Mouse (Mus musculus): Measurements from ENCODE around the gene Hoxa5. TPM values are rescaled to one million over a fixed set of nuclear protein-coding genes. Genes with fewer than 3 reads are reported as not detected.

Hoxa5 gene
- total and polyA plus RNA-seq, 3 experiments = 0.83 to 4.1 (median 1.5) TPM

- Histone ChIP-seq H3K9ac (ENCODE audit: insufficient read depth, low read depth) (no peak overlapping the region), H3K79me2 (replicated peaks; ENCODE audit: control insufficient read depth, extremely low read depth, insufficient read depth, poor library complexity, severe bottlenecking) (peaks cover 7% of the 10 kb centered on the region; the same call in 1 of the 2 replicates), H3K9me3 (replicated peaks; ENCODE audit: low read length) (no peaks in the 10 kb centered on the region), H3K4me2 (ENCODE audit: insufficient read depth, low read depth, poor library complexity, severe bottlenecking) (no peak overlapping the region), H3K36me3 (replicated peaks in 1 of 2; ENCODE audit: control insufficient read depth in 1 of 2, insufficient read depth in 1 of 2, low read length in 1 of 2) (peaks cover 0 to 10% of the 10 kb centered on the region in 2 experiments), H3K4me1 (ENCODE audit: control insufficient read depth in 1 of 2, insufficient read depth in 2 of 2) (peaks cover 4 to 8% of the 10 kb centered on the region in 2 experiments; a peak in 2 of 4 replicates), H3K27me3 (replicated peaks) (no peaks in the 10 kb centered on the region), H3K4me3 (replicated peaks in 1 of 3; ENCODE audit: low read depth in 2 of 3, low read length in 2 of 3, poor library complexity in 1 of 3) (no peak overlapping the region), H3K27ac (ENCODE audit: insufficient read depth, low read depth) (no peak overlapping the region)
- TF ChIP-seq POLR2AphosphoS2 (IDR thresholded peaks at IDR 0.05; ENCODE audit: low read depth, low read length) (no peak), RCOR1 (conservative IDR thresholded peaks at IDR 0.05; ENCODE audit: low read depth, low read length) (no peak), HCFC1 (IDR thresholded peaks at IDR 0.05; ENCODE audit: low read depth, low read length) (no peak), EP300 (IDR thresholded peaks at IDR 0.05; ENCODE audit: low read length) (no peak)
- DNase-seq (ENCODE audit: extremely low read depth) = no peak
- dilution Hi-C loops (cut with MboI; ENCODE audit: extremely low pct_ligation_motif_present, extremely low pct_unique_long_range_greater_than_20kb, low sequenced_read_pairs) = no loop called here
- in situ Hi-C loops (cut with MboI; ENCODE audit: low pct_ligation_motif_present, low pct_unique_long_range_greater_than_20kb, low sequenced_read_pairs) = no loop called here
Measured at GRCm38 (mm10) chr6:52155471-52155870, 48.9 kb downstream of the Hoxa5 start.

GRCm38 (mm10) chr6:52154044-52154443 lies 50.3 kb downstream of the Hoxa5 start:
- peaks cover 5 to 7% of the 10 kb centered on the region in 2 experiments; a peak in 2 of 4 replicates for H3K4me1 ChIP-seq (ENCODE audit: control insufficient read depth in 1 of 2, insufficient read depth in 2 of 2)
- no peak overlapping the region for H3K4me2 ChIP-seq (ENCODE audit: insufficient read depth, low read depth, poor library complexity, severe bottlenecking)
- TF ChIP-seq SMC3 (IDR thresholded peaks at IDR 0.05; ENCODE audit: low read depth, low read length) (no peak), ELF1 (IDR thresholded peaks at IDR 0.05; ENCODE audit: low read depth, low read length) (no peak), POLR2AphosphoS2 (IDR thresholded peaks at IDR 0.05; ENCODE audit: low read depth, low read length) (no peak), MAX (IDR thresholded peaks at IDR 0.05; ENCODE audit: low read length) (no peak)
- in situ Hi-C loops (cut with MboI; ENCODE audit: low pct_ligation_motif_present, low pct_unique_long_range_greater_than_20kb, low sequenced_read_pairs) = no loop called here
- peaks cover 0 to 10% of the 10 kb centered on the region in 2 experiments for H3K36me3 ChIP-seq (replicated peaks in 1 of 2; ENCODE audit: control insufficient read depth in 1 of 2, insufficient read depth in 1 of 2, low read length in 1 of 2)
- no peak overlapping the region for H3K27ac ChIP-seq (ENCODE audit: insufficient read depth, low read depth)
- H3K27me3 ChIP-seq (replicated peaks) = no peaks in the 10 kb centered on the region
- H3K9me3 ChIP-seq (replicated peaks; ENCODE audit: low read length) = no peaks in the 10 kb centered on the region
- peaks cover 2% of the 10 kb centered on the region; the same call in 1 of the 2 replicates for H3K79me2 ChIP-seq (replicated peaks; ENCODE audit: control insufficient read depth, extremely low read depth, insufficient read depth, poor library complexity, severe bottlenecking)
- no peak overlapping the region for H3K4me3 ChIP-seq (replicated peaks in 1 of 3; ENCODE audit: low read depth in 2 of 3, low read length in 2 of 3, poor library complexity in 1 of 3)
- H3K9ac ChIP-seq (ENCODE audit: insufficient read depth, low read depth) = no peak overlapping the region
- no peak for DNase-seq (ENCODE audit: extremely low read depth)
- dilution Hi-C loops (cut with MboI; ENCODE audit: extremely low pct_ligation_motif_present, extremely low pct_unique_long_range_greater_than_20kb, low sequenced_read_pairs) = no loop called here

GRCm38 (mm10) chr6:52153270-52153669 lies 51.1 kb downstream of the Hoxa5 start:
- dilution Hi-C loops (cut with MboI; ENCODE audit: extremely low pct_ligation_motif_present, extremely low pct_unique_long_range_greater_than_20kb, low sequenced_read_pairs) = no loop called here

More at GRCm38 (mm10) chr6:52153270-52153669, 51.1 kb downstream of the Hoxa5 start:
- in situ Hi-C loops (cut with MboI; ENCODE audit: low pct_ligation_motif_present, low pct_unique_long_range_greater_than_20kb, low sequenced_read_pairs) = no loop called here
- no peak overlapping the region for H3K4me2 ChIP-seq (ENCODE audit: insufficient read depth, low read depth, poor library complexity, severe bottlenecking)
- H3K9me3 ChIP-seq (replicated peaks; ENCODE audit: low read length) = no peaks in the 10 kb centered on the region
- no peaks in the 10 kb centered on the region for H3K27me3 ChIP-seq (replicated peaks)
- peaks cover 0 to 10% of the 10 kb centered on the region in 2 experiments for H3K36me3 ChIP-seq (replicated peaks in 1 of 2; ENCODE audit: control insufficient read depth in 1 of 2, insufficient read depth in 1 of 2, low read length in 1 of 2)
- TF ChIP-seq USF2 (conservative IDR thresholded peaks at IDR 0.05; ENCODE audit: low read depth, low read length) = no peak
- no peak for TF ChIP-seq BHLHE40 (IDR thresholded peaks at IDR 0.05; ENCODE audit: low read depth, low read length)
- no peak for TF ChIP-seq CHD1 (IDR thresholded peaks at IDR 0.05; ENCODE audit: low read depth, low read length)
- no peak for TF ChIP-seq POLR2A (IDR thresholded peaks at IDR 0.05; ENCODE audit: low read depth, low read length)
- TF ChIP-seq UBTF (IDR thresholded peaks at IDR 0.05; ENCODE audit: low read depth, low read length) = no peak
- no peak for TF ChIP-seq MXI1 (IDR thresholded peaks at IDR 0.05; ENCODE audit: low read depth, low read length)
- no peak for TF ChIP-seq TCF12 (IDR thresholded peaks at IDR 0.05; ENCODE audit: low read depth, low read length)
- no peak for TF ChIP-seq MAZ (IDR thresholded peaks at IDR 0.05; ENCODE audit: low read depth, low read length)
- no peak for TF ChIP-seq ZNF384 (IDR thresholded peaks at IDR 0.05; ENCODE audit: low read depth, low read length)
- TF ChIP-seq MAX (IDR thresholded peaks at IDR 0.05; ENCODE audit: low read length) = no peak
- no peak for TF ChIP-seq ETS1 (conservative IDR thresholded peaks at IDR 0.05; ENCODE audit: low read depth, low read length)
- no peak for TF ChIP-seq NRF1 (IDR thresholded peaks at IDR 0.05; ENCODE audit: low read depth, low read length)
- TF ChIP-seq PAX5 (IDR thresholded peaks at IDR 0.05; ENCODE audit: low read length) = no peak
- H3K9ac ChIP-seq (ENCODE audit: insufficient read depth, low read depth) = no peak overlapping the region
- H3K27ac ChIP-seq (ENCODE audit: insufficient read depth, low read depth) = no peak overlapping the region
- DNase-seq (ENCODE audit: extremely low read depth) = no peak
- H3K4me1 ChIP-seq (ENCODE audit: control insufficient read depth in 1 of 2, insufficient read depth in 2 of 2) = peaks cover 5 to 7% of the 10 kb centered on the region in 2 experiments; a peak in 2 of 4 replicates
- no peaks in the 10 kb centered on the region for H3K79me2 ChIP-seq (replicated peaks; ENCODE audit: control insufficient read depth, extremely low read depth, insufficient read depth, poor library complexity, severe bottlenecking)
- no peak overlapping the region for H3K4me3 ChIP-seq (replicated peaks in 1 of 3; ENCODE audit: low read depth in 2 of 3, low read length in 2 of 3, poor library complexity in 1 of 3)
